Mouse (Mus musculus): ENCODE results near the gene Hoxa2. TPM values are rescaled to one million over a fixed set of nuclear protein-coding genes. Genes with fewer than 3 reads are reported as not detected.

Gene Hoxa2
- total and polyA plus RNA-seq, 2 experiments from 2014 or later, result 0.42 TPM; not detected in 1

DNA sequence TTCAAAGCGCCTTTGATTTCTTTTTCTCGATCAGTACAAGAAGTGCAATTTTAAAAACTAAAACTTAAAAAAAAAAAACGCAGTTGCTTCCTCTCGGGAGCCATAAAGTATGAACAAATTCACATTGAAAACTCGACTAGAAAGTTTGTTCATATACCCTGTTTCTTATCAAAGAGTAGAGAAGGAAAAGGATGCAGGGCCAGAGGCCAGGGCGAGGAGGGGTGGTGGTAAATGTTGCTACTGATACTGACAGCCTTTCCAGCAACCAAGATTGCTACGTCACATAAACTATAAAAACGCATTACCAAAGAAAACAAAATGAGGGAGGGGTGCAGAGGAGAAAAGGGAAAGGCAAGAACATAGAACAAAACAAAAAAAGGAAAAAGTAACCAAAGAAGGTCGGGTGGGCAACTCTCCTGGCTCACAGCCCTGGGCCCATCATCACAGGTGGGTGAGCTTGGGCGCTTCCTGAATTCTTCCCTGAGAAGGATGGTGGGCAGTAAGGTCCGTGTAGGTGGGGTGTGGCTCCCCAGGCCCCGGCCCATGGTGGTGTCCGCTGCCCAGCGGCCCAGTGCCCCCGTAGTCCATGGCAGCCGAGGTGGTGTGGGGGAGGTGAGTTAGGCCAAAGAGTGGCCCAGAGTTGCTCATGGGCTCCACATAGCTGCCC lies 5.0 kb upstream of the Hoxa2 start:
- TF ChIP-seq CTCF (IDR thresholded peaks at IDR 0.05; ENCODE audit: low read depth), result no peak
- TF ChIP-seq EP300 (IDR thresholded peaks at IDR 0.05; ENCODE audit: low read depth), result no peak
- H3K4me2 ChIP-seq (ENCODE audit: low read depth, low read length), result 0 out of 2 replicates have a peak overlapping the region, but pooled peaks have one; percentile 17
- no peak overlapping the region for H3K9ac ChIP-seq (replicated peaks; ENCODE audit: low read depth, low read length)
- H3K4me1 ChIP-seq (ENCODE audit: control insufficient read depth, insufficient read depth), result 0 out of 2 replicates have a peak, but pooled peaks cover 3% of the 10 kb centered on the region
- no peaks in the 10 kb centered on the region for H3K36me3 ChIP-seq (replicated peaks; ENCODE audit: control insufficient read depth, insufficient read depth, low read length)
- no peak overlapping the region for H3K4me3 ChIP-seq (ENCODE audit: low read depth, low read length)
- H3K27ac ChIP-seq (ENCODE audit: low read depth), result no peak overlapping the region
- ATAC-seq (ENCODE audit: insufficient read depth, low read depth), result no peak
- no peak for DNase-seq (ENCODE audit: low spot score)
- no peaks in the 10 kb centered on the region for H3K9me3 ChIP-seq (replicated peaks; ENCODE audit: control insufficient read depth, low read length)
- 14% methylated on average over 16 of the region's 16 CpGs for WGBS
- peaks cover 99% of the 10 kb centered on the region for H3K27me3 ChIP-seq (ENCODE audit: control insufficient read depth, insufficient read depth, low read length)

DNA sequence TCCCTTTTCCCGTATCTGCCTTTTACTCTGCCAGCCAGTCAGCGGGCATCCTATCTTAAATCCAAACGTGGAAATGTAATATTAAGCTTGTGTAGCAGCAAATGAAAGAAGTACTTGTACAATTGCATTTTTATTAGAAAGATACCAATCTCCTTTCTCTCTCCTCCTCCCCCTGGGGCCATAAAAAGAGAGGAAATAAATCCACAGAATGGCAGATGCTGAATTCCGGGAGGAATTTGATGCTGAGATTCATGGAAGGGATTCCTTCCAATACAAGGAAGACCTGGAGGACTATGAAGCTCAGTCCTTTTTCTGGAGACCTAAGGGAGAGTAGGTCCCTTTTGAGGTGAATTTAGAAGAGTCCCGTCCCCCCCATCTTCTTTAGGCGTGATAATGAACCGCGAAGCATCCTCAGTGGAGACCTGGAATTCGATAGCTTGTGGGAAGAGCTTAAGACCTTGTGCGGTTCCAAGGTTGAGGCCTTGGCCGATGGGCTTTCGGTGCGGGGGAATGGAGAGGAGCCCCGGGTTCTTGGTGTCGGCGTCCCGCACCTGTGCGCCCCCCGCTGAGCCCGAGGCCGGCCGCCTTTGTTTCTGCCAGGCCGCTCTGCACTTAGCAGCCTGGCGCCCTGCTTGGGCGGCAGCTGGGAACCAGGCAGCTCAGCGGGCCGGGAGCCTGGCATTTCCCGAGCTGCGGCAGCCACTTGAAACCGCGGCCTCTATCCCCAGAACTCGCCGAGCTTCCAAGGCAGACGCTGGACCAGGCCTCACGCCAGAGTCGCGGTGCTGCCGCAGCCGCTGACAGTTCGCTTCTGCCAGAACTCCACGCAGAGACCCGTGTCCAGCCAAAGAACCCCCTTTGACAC lies 3.8 kb upstream of the Hoxa2 start:
- H3K27me3 ChIP-seq (ENCODE audit: control insufficient read depth, insufficient read depth, low read length), result peaks cover 99% of the 10 kb centered on the region
- TF ChIP-seq EP300 (IDR thresholded peaks at IDR 0.05; ENCODE audit: low read depth) (no peak), CTCF (IDR thresholded peaks at IDR 0.05; ENCODE audit: low read depth) (no peak)
- ATAC-seq (ENCODE audit: insufficient read depth, low read depth) (no peak), DNase-seq (ENCODE audit: low spot score) (no peak)
- 0 out of 2 replicates have a peak, but pooled peaks cover 3% of the 10 kb centered on the region for H3K4me1 ChIP-seq (ENCODE audit: control insufficient read depth, insufficient read depth)
- WGBS, result 9% methylated on average over 41 of the region's 42 CpGs
- H3K9me3 ChIP-seq (replicated peaks; ENCODE audit: control insufficient read depth, low read length), result no peaks in the 10 kb centered on the region
- H3K9ac ChIP-seq (replicated peaks; ENCODE audit: low read depth, low read length), result no peak overlapping the region
- no peak overlapping the region for H3K4me3 ChIP-seq (ENCODE audit: low read depth, low read length)
- no peaks in the 10 kb centered on the region for H3K36me3 ChIP-seq (replicated peaks; ENCODE audit: control insufficient read depth, insufficient read depth, low read length)
- no peak overlapping the region for H3K27ac ChIP-seq (ENCODE audit: low read depth)
- 0 out of 2 replicates have a peak overlapping the region, but pooled peaks have one; percentile 11 for H3K4me2 ChIP-seq (ENCODE audit: low read depth, low read length)

DNA sequence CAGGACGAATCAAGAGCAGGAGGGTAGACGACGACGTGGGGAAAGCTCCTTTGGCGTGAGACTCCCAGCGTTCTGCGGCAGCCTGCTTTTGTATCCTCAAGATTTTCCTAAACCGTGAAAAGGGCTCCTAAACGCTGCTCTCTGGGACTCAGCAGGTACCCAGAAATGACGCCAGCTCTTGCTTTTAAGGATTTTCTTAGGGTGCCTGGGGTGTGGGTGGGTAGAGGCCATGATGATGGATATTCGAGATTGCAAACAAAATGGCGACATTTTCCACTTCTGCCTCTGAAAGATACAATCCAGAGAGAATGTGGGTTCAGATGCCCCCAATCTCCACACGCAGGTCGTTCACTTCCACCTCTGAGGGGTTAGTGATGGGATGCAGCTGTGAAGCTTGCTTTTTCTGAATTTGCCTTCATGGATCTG lies 3.1 kb upstream of the Hoxa2 start:
- DNase-seq (ENCODE audit: low spot score) (no peak), ATAC-seq (ENCODE audit: insufficient read depth, low read depth) (no peak)
- Histone ChIP-seq H3K36me3 (replicated peaks; ENCODE audit: control insufficient read depth, insufficient read depth, low read length) (no peaks in the 10 kb centered on the region), H3K4me3 (ENCODE audit: low read depth, low read length) (no peak overlapping the region), H3K4me2 (ENCODE audit: low read depth, low read length) (no peak overlapping the region; the same call in 1 of the 2 replicates), H3K9me3 (replicated peaks; ENCODE audit: control insufficient read depth, low read length) (no peaks in the 10 kb centered on the region), H3K4me1 (ENCODE audit: control insufficient read depth, insufficient read depth) (0 out of 2 replicates have a peak, but pooled peaks cover 3% of the 10 kb centered on the region), H3K9ac (replicated peaks; ENCODE audit: low read depth, low read length) (no peak overlapping the region), H3K27ac (ENCODE audit: low read depth) (no peak overlapping the region), H3K27me3 (ENCODE audit: control insufficient read depth, insufficient read depth, low read length) (peaks cover 99% of the 10 kb centered on the region)
- TF ChIP-seq EP300 (IDR thresholded peaks at IDR 0.05; ENCODE audit: low read depth) (no peak), CTCF (IDR thresholded peaks at IDR 0.05; ENCODE audit: low read depth) (no peak)
- WGBS, result 17% methylated on average over 14 of the region's 14 CpGs

DNA sequence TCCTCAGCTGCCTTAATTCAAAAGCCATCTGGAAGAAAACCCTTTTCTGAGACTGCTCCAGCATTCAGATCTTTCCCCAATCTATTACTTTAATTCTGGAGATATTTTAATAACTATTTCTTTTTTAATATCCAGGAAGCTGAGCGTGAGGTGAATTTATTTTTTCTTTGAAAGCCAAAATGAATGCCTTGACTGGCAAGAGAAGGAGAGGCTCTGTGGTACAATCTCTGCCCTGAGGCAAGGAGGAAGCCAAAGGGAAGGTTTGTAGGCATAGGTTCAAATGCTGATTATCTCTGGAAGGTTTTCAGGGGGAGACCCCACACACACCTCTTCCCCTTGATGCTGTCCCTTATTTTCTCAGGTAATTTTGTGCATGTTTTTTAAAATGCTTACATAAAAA lies 2.5 kb upstream of the Hoxa2 start:
- DNase-seq (ENCODE audit: low spot score) (no peak), ATAC-seq (ENCODE audit: insufficient read depth, low read depth) (no peak)
- Histone ChIP-seq H3K27me3 (ENCODE audit: control insufficient read depth, insufficient read depth, low read length) (peaks cover 99% of the 10 kb centered on the region), H3K4me2 (ENCODE audit: low read depth, low read length) (no peak overlapping the region), H3K36me3 (replicated peaks; ENCODE audit: control insufficient read depth, insufficient read depth, low read length) (no peaks in the 10 kb centered on the region), H3K27ac (ENCODE audit: low read depth) (no peak overlapping the region), H3K9me3 (replicated peaks; ENCODE audit: control insufficient read depth, low read length) (no peaks in the 10 kb centered on the region), H3K9ac (replicated peaks; ENCODE audit: low read depth, low read length) (no peak overlapping the region), H3K4me3 (ENCODE audit: low read depth, low read length) (no peak overlapping the region), H3K4me1 (ENCODE audit: control insufficient read depth, insufficient read depth) (no peaks in the 10 kb centered on the region)
- TF ChIP-seq CTCF (IDR thresholded peaks at IDR 0.05; ENCODE audit: low read depth) (no peak), EP300 (IDR thresholded peaks at IDR 0.05; ENCODE audit: low read depth) (no peak)
- 42% methylated on average over 1 of the region's 1 CpGs for WGBS

DNA sequence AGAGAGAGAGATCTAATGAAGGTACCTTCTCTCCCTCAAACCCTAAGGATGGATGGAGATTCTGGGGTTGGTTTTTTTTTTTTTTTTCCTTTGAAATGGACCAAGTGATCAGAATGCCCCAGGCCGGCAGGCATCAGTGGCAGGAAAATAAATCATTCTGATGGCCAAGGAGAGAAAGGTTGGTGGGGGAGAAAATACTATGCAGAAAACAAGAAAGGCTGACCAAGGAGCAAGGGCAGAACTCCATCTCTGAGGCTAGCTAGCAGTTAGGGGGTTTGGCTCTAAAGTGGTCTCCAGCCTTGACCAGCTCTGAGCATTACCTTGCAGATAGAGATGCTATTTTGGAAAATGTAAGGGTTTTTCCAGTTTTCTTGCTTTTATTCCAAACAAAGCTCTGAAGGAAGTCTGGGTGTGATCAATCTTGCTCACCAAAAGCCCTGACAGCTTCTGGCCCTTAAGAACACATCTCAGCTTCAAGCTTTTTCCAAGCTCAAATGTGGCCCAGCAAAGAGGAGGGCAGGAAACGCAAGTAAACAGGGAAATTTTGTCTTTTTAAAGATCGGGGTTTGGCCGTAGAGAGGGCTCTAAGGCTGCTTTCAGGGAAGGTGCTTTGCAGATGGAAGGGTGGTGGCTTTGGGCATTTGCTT lies 1.9 kb upstream of the Hoxa2 start:
- DNase-seq (ENCODE audit: low spot score) (no peak), ATAC-seq (ENCODE audit: insufficient read depth, low read depth) (no peak)
- H3K27ac ChIP-seq (ENCODE audit: low read depth), result no peak overlapping the region
- no peak for TF ChIP-seq CTCF (IDR thresholded peaks at IDR 0.05; ENCODE audit: low read depth)
- no peak for TF ChIP-seq EP300 (IDR thresholded peaks at IDR 0.05; ENCODE audit: low read depth)
- no peak overlapping the region for H3K9ac ChIP-seq (replicated peaks; ENCODE audit: low read depth, low read length)
- peaks cover 99% of the 10 kb centered on the region for H3K27me3 ChIP-seq (ENCODE audit: control insufficient read depth, insufficient read depth, low read length)
- WGBS, result 11% methylated on average over 4 of the region's 4 CpGs
- H3K4me3 ChIP-seq (ENCODE audit: low read depth, low read length), result no peak overlapping the region
- no peaks in the 10 kb centered on the region for H3K4me1 ChIP-seq (ENCODE audit: control insufficient read depth, insufficient read depth)
- no peak overlapping the region for H3K4me2 ChIP-seq (ENCODE audit: low read depth, low read length)
- H3K36me3 ChIP-seq (replicated peaks; ENCODE audit: control insufficient read depth, insufficient read depth, low read length), result no peaks in the 10 kb centered on the region
- H3K9me3 ChIP-seq (replicated peaks; ENCODE audit: control insufficient read depth, low read length), result no peaks in the 10 kb centered on the region

Data from heart, postnatal 0 days (tissue).